Mouse (Mus musculus): ENCODE measurements around the gene St5.
A peak's percentile ranks its signal among the peaks of the same experiment; 100 is the strongest.

The St5 gene

GRCm38 (mm10) chr7:109484221-109484620 is 219.2 kb downstream of the St5 start:
- DNase-seq (ENCODE audit: low read depth, low spot score), result no peak

GRCm38 (mm10) chr7:109480765-109481197 is 222.6 kb downstream of the St5 start:
- DNase-seq (ENCODE audit: low read depth, low spot score), result peak; percentile 11

- DNase-seq (ENCODE audit: low read depth, low spot score), result no peak
Measured at GRCm38 (mm10) chr7:109477926-109478325, 225.5 kb downstream of the St5 start.
